ENCODE assay signal across 20 mouse cellular contexts in genomic region chr8:9493557-9494224, GRCm38 (mm10).
DNase-seq lines count a peak whose midpoint lies in the region; ATAC-seq and TF ChIP-seq lines count a peak whose summit lies in the region.
"Had no signal": no experiment of that assay in that cellular context is flagged by ENCODE, and none has a peak within 500 bp of the region (broad histone marks: within the 10 kb centered on the region; RNA-seq: fewer than 3 reads in every experiment).

No protein-coding gene starts in this region.

- H3K4me2 ChIP-seq in hindbrain, embryonic 14.5 days (replicated peaks): no peak overlapping the region
- no peak overlapping the region for H3K4me2 ChIP-seq in neural tube, embryonic 12.5 days (replicated peaks)
- H3K4me2 ChIP-seq: embryonic facial prominence, embryonic 12.5 days; liver, embryonic 12.5 days; lung, embryonic 14.5 days had no signal

- H3K36me3 ChIP-seq in hindbrain, embryonic 14.5 days (replicated peaks; ENCODE audit: control insufficient read depth, insufficient read depth): no peaks in the 10 kb centered on the region
- H3K36me3 ChIP-seq in neural tube, embryonic 12.5 days: no peaks in the 10 kb centered on the region
- H3K36me3 ChIP-seq: embryonic facial prominence, embryonic 12.5 days; limb, embryonic 10.5 days; liver, embryonic 12.5 days had no signal

- DNase-seq in heart, adult 11 months: peak; percentile 71
- no peak for DNase-seq in heart, postnatal 25 days (ENCODE audit: low spot score)
- DNase-seq in brain, embryonic 14.5 days (ENCODE audit: low read depth): peak; percentile 52
- DNase-seq in hindbrain, embryonic 14.5 days (ENCODE audit: low spot score): peak; percentile 38
- no peak for DNase-seq in layer of hippocampus, postnatal 36 days
- no peak for DNase-seq in adrenal gland, adult 18-20 months (ENCODE audit: low spot score in 2 of 2)
- DNase-seq: adrenal gland, postnatal 36 days; cerebellum, adult 9-11 months; gastrocnemius, postnatal 14 days; kidney, adult 8-10 months; lung, embryonic 14.5 days; lung, postnatal 4 days; thymus, adult 18-20 months had no signal

- no peak for TF ChIP-seq CTCF in brain, embryonic 14.5 days (IDR thresholded peaks at IDR 0.05; ENCODE audit: borderline replicate concordance, extremely low read depth, insufficient read depth, insufficient read length)

- no peak overlapping the region for H3K4me3 ChIP-seq in hindbrain, embryonic 14.5 days (replicated peaks; ENCODE audit: low read length)
- H3K4me3 ChIP-seq in neural tube, embryonic 12.5 days: no peak overlapping the region
- H3K4me3 ChIP-seq: embryonic facial prominence, embryonic 12.5 days; limb, embryonic 10.5 days; liver, embryonic 12.5 days had no signal

- peak; percentile 75 for ATAC-seq in hindbrain, embryonic 14.5 days (ENCODE audit: low FRiP score)
- peak; percentile 72 for ATAC-seq in neural tube, embryonic 12.5 days (ENCODE audit: low FRiP score, low read depth)
- ATAC-seq: activated CD4-positive, CD25-positive, alpha-beta regulatory T cell, adult 4 months; inflammation-experienced regulatory T-cells, adult 6 months; liver, embryonic 12.5 days; Patski had no signal

- peak overlapping the region; percentile 77 for H3K27ac ChIP-seq in hindbrain, embryonic 14.5 days
- H3K27ac ChIP-seq in neural tube, embryonic 12.5 days: no peak overlapping the region
- H3K27ac ChIP-seq: embryonic facial prominence, embryonic 12.5 days; limb, embryonic 10.5 days; liver, embryonic 12.5 days had no signal

- WGBS in hindbrain, embryonic 14.5 days: 41% methylated on average over 8 of the region's 8 CpGs
- 35% methylated on average over 8 of the region's 8 CpGs for WGBS in neural tube, embryonic 12.5 days

- no peak for TF ChIP-seq POLR2A in brain, embryonic 14.5 days (IDR thresholded peaks at IDR 0.05; ENCODE audit: borderline replicate concordance, extremely low read depth, insufficient read depth, insufficient read length, poor library complexity, severe bottlenecking)

- H3K4me1 ChIP-seq in hindbrain, embryonic 14.5 days (replicated peaks; ENCODE audit: control insufficient read depth, insufficient read depth, low read length): peaks cover 11% of the 10 kb centered on the region; the same call in 1 of the 2 replicates
- H3K4me1 ChIP-seq in neural tube, embryonic 12.5 days: no peaks in the 10 kb centered on the region
- H3K4me1 ChIP-seq: liver, embryonic 12.5 days had no signal

- no peaks in the 10 kb centered on the region for H3K27me3 ChIP-seq in hindbrain, embryonic 14.5 days (ENCODE audit: control insufficient read depth, insufficient read depth, low read length)
- no peaks in the 10 kb centered on the region for H3K27me3 ChIP-seq in neural tube, embryonic 12.5 days (replicated peaks)
- H3K27me3 ChIP-seq: embryonic facial prominence, embryonic 12.5 days; liver, embryonic 12.5 days had no signal

- no peaks in the 10 kb centered on the region for H3K9me3 ChIP-seq in hindbrain, embryonic 14.5 days (ENCODE audit: control insufficient read depth, low read length)
- no peaks in the 10 kb centered on the region for H3K9me3 ChIP-seq in neural tube, embryonic 12.5 days
- H3K9me3 ChIP-seq: embryonic facial prominence, embryonic 12.5 days; limb, embryonic 10.5 days; liver, embryonic 12.5 days had no signal

- intact Hi-C loops in heart, postnatal 25 days (cut with DNase I): no loop called here

- H3K9ac ChIP-seq in hindbrain, embryonic 14.5 days: no peak overlapping the region
- no peak overlapping the region for H3K9ac ChIP-seq in neural tube, embryonic 12.5 days
- H3K9ac ChIP-seq: embryonic facial prominence, embryonic 12.5 days; liver, embryonic 12.5 days; lung, embryonic 14.5 days had no signal

Comparison
In these comparisons a context has a peak if more than half of its experiments do, and no peak if none do; other contexts are left out.
1. DNase-seq: peak in heart, adult 11 months (single experiment), brain, embryonic 14.5 days (single experiment) and hindbrain, embryonic 14.5 days (single experiment); none in heart, postnatal 25 days (single experiment), layer of hippocampus, postnatal 36 days (0 of 2) and adrenal gland, adult 18-20 months (0 of 2).